Mouse (Mus musculus): ENCODE measurements around the gene Ghrh.

DNA sequence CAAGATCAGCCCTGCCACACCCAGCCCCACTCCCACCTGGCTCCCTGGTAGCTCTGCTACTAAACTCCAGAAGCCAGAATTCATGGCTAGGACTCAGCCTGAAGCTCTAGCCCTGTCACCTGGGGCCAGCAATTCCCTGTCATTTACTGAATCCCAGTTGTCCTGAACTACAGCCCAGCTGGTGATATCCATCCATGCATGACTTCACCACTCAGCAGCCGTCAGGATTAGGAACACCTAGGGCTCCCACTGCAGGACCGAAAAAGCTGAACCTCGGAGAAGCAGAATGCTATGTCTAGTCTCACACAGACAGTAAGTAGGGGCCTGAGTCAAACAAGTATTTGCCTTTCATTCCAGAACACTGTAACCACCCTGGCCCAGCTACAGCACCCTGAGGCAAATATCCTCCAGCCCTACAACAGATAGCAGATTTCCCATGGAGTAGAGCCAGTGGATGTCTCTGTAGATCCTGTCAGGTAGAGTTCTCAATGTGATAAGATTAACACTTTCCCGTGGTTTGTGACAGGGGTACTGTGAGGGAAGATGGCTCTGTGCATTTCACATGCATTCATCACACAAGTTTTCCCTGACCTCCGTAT lies 4.9 kb downstream of the Ghrh start:
- TF ChIP-seq CTCF (IDR thresholded peaks at IDR 0.05; ENCODE audit: low read depth, low read length) (no peak), POLR2A (IDR thresholded peaks at IDR 0.05; ENCODE audit: extremely low read depth, insufficient read depth, low read length) (no peak)

Measured in liver, adult 2 months (tissue).